Mouse (Mus musculus): ENCODE results near the gene Lamtor3. TPM values are rescaled to one million over a fixed set of nuclear protein-coding genes. Genes with fewer than 3 reads are reported as not detected.
"Not testable (repeated sequence)": the region's sequence is repeated elsewhere in the genome, so short reads cannot be mapped to it uniquely, and the experiment has no call there.

The Lamtor3 gene
- 75.0 and 88.0 TPM in 2 replicates for total RNA-seq (2015; ENCODE audit: low replicate concordance)
- total RNA-seq (2017; ENCODE audit: low replicate concordance): 58.6 and 69.3 TPM in 2 replicates

DNA sequence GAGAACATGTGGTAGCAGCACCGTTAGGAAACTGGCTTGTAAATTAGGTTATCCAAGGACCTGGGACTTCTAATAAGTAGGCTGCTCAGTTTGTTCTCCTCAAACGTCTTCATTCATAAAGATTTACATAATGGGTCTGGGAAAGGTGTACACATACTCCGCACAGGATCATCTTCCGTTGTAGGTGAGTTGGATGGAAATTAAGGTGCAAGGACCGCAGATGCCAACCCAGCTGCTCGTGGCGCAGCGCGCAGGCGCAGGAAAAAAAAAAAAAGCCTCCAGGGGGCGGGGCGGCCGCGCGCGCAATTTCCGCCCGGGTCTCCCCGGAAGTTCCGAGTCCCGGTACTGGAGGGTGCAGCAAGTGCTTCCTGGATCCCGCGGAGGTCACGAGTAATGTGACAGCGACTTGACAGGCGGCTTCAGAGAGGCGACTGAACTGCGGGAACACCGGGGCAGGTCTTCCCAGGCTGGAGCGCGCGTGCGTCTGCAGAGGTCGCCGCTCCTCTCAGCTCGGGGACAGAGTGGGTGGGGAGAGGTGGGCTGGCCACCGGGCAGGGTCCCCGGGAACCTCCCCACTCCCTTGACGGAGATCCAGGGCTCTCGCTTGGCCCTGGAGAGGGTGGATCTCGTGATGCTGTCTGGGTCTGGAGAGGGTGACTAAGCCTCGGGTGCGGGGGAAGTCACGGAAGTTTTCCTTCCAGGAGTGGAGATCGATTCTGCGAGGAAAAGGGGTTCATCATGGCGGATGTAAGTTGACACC is at the start of gene Lamtor3:
Gene Lamtor3 (plus strand): TSS at position 335 of the 760 bp plus-strand sequence.
- peak; percentile 94 for ATAC-seq (replicated peaks; ENCODE audit: low FRiP score, poor library complexity, severe bottlenecking)

DNA sequence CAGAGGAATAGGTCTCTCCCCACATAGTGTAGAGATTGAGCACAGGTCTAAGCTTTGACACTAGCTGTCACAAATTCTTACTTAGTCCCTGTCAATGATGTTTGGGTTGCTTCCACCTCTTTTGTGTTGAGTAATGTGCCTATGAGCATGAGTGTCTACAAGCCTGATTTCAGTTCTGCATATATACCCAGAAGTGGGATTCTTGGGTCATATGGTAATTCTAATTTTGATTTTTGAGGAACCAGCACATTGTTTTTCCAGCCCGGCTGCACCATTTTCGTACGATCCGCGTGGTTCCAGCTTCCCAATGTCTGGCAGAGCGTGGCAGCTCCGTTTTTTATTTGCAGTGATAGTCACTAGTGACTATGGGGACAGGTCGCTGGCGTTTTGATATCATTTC is 48.9 kb upstream of the Lamtor3 start:
- ATAC-seq (replicated peaks; ENCODE audit: low FRiP score, poor library complexity, severe bottlenecking): no peak

DNA sequence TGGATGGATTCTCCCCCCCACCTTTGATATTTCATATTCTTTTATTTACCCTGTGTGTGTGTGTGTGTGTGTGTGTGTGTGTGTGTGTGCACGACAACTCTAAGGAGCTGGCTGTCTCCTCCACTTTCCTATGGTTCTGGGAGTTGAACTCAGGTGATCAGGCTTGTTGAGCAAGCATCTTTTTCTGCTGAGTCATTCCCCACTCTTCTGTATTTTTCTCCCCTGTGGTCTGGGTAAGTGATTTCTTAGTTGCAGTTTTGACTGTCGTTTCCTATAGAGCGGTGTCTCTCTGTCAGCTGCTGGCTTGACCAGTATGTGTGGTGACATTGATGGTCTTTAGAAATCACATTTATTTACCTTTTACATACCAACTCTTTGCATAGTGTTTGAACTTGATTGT is 39.0 kb upstream of the Lamtor3 start:
- no peak for ATAC-seq (replicated peaks; ENCODE audit: low FRiP score, poor library complexity, severe bottlenecking)

DNA sequence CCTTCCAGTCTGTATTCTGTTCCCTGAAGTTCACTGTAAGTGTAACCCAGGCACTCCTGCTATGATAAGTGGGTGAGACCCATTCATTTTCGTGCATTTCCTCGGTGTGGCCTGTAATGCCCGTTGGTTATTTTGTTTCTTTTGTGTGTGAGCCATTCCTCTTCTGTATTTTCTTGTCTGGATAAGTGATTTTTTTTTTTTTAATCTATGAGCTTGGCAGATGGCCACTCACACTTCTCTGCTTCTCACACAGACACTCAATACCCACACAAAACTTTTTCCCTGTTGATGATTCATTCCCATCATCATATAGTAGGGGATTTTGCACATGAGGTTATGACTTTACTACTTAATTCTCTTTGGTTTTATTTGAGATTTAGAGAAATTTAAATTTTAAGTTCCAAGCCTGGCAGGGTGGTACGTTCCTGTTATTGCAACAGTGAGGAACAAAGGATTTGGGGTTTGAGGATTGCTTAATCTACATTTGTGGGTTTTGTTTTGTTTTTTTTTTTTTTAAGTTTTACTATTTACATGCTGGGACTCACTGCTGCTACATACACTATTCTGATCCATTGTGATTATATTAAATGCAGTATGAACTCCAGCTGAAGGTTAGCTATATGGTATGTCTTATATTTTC is 38.1 kb upstream of the Lamtor3 start:
- no peak for ATAC-seq (replicated peaks; ENCODE audit: low FRiP score, poor library complexity, severe bottlenecking)

DNA sequence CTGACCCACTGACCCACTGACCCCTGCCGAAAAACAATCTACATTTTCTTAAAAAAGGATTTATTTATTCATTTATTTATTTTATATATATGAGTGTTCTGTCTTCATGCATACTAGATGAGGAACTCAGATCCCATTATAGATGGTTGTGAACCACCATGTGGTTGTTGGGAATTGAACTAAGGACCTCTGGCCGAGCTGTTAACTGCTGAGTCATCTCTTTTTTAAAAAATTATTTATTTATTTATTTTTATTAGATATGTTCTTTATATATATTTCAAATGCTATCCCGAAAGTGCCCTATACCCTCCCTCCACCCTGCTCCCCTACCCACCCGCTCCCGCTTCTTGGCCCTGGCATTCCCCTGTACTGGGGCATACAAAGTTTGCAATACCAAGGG is 37.2 kb upstream of the Lamtor3 start:
- ATAC-seq (replicated peaks; ENCODE audit: low FRiP score, poor library complexity, severe bottlenecking): no peak

DNA sequence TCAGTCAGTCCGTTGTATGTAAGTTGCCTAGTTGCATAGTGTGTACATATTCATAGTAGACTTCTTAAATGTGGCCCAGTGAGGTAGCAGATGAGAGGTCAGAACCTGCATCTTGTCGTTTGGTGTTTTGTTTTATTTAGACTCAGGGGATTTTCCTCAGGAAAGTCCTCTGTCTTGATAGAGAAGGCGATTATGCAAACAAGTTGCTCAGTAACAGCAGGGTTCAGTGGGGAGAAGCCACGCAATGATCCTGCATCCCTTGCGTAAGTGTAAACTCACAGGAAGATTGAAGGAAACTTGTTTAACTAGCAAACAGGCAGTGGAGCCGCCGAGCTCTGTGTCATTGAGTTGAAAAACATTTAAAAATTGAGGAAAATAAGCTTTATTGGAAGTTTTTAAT is 30.3 kb upstream of the Lamtor3 start:
- ATAC-seq (replicated peaks; ENCODE audit: low FRiP score, poor library complexity, severe bottlenecking): no peak

DNA sequence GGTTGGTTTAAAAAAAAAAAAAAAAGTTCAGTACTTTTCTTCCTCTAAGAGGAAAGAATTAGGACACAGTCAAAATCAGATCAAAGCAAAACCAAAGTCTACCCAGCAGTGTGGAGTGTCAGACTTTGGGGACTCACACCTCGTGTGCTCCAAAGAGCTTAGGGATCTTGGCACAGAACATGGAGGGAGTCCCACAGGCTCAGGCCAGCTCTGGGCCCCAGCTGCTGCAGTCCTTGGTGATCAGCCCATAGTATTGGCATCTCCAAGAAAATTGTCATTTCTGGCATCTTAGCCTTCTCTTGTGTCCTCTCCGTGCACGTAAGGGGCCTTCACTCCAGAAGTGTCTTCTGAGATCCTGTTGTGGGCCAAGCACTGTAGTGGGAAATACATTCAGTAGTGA is 27.2 kb upstream of the Lamtor3 start:
- no peak for ATAC-seq (replicated peaks; ENCODE audit: low FRiP score, poor library complexity, severe bottlenecking)

DNA sequence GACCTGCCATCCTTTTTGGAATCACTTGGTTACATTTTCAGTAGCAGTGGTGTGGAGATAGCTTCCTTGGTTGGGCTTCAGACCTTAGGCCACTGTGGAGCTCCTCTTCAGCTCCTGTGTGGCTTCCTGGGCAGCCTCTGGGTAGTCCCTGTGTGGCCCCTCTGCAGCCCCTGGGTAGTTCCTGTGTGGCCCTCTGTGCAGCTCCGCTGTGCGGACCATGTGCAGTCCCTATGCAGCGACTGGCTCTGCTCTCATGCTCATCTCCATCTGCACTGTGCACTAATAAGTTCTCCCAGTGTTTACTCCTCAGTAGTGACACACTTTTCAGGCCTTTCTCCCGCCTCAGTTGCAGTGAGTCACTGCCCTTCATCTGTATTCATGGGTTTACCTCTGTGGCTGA is 26.2 kb upstream of the Lamtor3 start:
- no peak for ATAC-seq (replicated peaks; ENCODE audit: low FRiP score, poor library complexity, severe bottlenecking)

DNA sequence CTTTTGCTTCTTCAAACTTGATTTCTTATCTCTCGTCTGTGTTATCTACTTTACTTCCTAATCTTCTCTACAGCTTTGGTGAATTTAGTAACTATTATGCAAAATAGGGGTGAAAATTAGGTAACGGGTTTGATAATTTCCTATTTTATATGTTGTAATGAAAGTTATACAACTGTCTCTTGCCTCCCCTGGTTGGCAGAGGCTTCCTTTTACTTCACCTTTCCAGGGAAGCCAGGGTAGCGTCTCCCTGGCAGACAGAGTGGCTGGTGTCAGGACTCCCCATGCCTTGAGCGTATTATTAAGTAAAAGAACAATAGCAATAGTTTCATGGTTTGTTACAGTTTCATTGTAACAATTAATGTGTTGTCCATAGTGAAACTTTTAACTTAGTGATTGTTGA is 24.5 kb upstream of the Lamtor3 start:
- no peak for ATAC-seq (replicated peaks; ENCODE audit: low FRiP score, poor library complexity, severe bottlenecking)

DNA sequence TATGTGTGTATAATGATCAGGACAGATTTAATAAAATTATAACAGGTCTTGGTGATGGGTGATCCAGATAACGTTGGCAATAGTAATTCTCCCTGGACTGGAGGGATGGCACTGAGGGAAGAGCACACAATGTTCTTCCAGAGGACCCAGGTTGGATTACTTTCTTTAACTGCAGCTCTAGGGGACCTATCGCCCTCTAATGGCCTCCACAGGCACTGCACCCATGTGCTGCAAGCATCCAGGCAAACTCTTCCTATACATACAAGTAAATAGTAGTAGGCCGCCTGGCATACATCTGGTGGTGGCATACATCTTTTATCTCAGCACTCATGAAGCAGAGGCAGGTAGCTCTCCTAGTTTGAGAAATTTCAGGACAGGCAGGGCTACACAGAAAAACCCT is 23.1 kb upstream of the Lamtor3 start:
- ATAC-seq (replicated peaks; ENCODE audit: low FRiP score, poor library complexity, severe bottlenecking): peak; percentile 65; the same call in 1 of the 2 replicates

DNA sequence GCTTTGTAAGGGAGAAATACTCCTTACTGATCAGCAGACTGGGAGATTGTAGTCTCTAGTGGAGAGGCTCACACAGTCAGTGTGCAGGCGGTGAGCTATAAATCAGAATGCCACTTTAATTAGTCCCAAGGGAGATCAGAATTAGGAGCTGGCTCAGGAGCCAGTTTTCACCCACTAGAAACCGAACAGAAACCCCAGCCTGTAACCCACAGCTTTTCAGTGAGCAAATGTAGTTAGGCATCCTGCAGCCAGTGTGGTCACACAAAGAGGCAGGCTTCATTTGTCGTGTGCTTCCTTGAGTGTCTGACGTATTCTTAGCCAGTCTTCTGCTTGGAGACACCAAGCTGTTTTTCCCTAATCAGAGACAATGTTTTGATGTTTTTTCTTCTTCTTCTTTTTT is 21.9 kb upstream of the Lamtor3 start:
- ATAC-seq (replicated peaks; ENCODE audit: low FRiP score, poor library complexity, severe bottlenecking): no peak

DNA sequence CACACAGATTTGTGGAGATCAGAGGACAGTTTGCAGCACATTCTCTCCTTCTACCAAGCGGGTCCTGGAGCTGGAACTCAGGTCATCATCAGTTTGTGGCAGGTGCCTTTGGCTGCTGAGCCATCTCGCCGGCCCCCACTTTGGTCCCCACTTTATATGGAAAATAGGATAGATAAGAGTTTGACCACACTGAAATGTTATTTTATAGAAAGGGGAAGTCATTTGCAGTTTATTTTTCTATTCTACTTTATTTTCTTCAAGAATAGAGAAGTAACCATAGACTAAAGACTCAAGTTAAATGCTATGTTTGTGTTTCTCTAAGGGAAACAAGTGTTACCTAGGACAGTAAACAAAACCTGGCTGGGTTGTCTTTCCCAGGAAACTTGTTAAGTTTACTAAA is 21.4 kb upstream of the Lamtor3 start:
- no peak for ATAC-seq (replicated peaks; ENCODE audit: low FRiP score, poor library complexity, severe bottlenecking)

DNA sequence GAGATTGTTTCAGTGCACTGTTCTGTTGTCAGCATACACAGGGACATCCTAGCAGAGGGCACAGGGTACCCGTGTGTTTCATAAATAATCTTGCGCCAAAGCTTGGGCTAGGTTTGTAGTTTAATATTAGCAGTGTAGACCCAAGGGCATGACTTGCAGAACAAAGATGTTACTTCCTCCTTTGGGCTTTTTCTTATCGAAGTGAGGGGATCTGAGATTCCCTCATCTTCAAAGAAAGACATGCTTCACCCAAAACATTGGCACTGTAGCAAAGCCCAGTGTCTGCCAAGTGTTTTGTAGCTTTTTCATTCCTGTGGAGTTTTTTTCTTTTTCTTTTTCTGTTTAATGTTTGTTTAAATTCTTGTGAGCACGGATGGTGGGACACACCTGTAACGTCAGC is 20.6 kb upstream of the Lamtor3 start:
- no peak for ATAC-seq (replicated peaks; ENCODE audit: low FRiP score, poor library complexity, severe bottlenecking)

DNA sequence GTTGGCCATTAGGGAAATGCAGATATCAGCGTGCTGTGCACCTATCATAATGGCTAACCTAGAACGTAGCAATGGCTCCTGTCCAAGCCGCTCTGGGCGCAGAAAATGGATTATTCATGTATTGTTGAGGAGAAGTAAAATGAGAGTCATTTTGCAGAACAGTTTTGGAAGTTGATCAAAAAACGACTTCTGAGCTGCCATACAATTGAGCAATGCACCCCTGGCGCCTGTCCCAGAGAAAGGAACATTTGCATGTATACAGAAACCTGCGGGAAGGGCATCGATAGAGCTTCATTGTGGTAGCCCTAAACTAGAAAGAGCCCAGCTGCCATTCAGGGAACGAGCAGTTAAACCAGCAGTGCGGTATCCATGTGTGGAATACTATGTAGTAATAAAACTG is 18.2 kb upstream of the Lamtor3 start:
- ATAC-seq (replicated peaks; ENCODE audit: low FRiP score, poor library complexity, severe bottlenecking): no peak

DNA sequence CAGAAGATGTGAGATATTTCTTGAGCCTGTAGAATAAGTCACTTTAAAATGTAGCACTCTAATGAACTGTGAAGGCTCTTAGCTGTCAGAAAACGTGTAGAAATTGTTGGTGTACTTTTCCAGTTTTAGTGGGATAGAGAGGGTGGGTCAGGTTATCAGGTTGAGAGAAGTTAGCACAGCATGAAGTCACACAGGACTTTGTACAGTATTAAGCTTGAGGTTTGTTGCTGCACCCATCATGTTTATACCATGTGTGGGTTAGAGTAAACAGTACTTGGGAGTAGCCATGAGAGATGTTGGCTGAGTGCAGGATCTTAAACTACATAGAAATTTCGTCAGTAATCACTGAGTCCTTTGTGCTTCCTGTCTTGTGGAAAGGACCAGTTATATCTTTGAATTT is 5.2 kb upstream of the Lamtor3 start:
- ATAC-seq (replicated peaks; ENCODE audit: low FRiP score, poor library complexity, severe bottlenecking): no peak

DNA sequence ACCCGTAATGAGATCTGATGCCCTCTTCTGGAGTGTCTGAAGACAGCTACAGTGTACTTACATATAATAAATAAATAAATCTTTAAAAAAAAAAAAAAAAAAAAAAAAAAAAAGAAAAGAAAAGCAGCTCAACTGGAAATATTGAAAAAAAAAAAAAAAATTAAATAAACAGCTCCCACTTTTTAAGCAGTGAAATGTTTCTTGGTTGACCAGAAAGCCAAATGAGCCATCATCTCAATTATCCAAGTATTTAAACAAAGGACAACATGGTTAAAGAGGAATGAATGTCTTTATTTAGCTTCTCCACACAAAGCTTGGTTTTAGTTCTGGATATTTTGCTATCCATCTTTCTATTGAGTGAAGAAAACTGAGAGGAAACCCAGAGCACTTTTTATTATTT is 3.7 kb upstream of the Lamtor3 start:
- not testable (repeated sequence) for ATAC-seq (replicated peaks; ENCODE audit: low FRiP score, poor library complexity, severe bottlenecking)

DNA sequence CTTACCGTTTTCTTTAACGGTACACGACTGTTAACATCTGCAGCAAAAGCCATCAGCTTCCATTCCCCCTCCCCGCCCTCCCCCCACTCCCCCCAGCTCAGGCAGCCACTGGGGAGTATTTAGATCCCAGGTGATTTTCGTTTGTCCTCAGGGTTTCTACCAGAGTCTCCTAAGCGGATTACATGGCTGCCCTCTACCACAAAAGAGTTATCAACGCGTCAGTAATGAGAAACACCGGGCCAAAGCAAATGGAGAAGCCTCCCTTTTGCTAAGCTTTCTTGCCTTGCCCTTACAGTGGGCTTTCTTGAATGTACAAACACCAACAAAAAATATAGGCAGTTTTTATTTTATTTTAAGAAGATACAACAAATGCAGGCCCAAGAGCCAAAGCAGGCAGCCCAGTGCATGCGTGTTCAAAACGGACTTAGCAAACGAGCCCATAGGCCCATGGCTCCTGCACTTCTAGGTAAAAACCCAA is 573 bp upstream of the Lamtor3 start:
- no peak for ATAC-seq (replicated peaks; ENCODE audit: low FRiP score, poor library complexity, severe bottlenecking)

DNA sequence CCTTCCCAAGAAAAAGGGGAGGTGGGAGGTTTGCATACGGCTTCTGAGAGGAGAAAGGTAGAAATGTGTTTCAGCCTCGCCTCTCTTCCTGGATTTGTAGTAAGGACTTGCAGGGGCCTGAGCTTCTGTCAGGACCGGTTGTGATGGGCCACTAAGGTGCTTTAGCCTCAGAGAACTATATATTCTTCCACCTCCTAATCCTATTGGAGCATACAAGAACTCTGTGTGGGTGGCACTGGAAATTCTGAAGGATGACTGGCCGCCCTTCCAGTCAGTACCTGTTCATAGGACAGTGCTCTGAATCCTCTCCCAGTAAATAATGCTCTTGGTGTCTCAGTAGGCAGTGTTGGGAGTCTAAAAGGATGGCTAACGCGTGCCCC is 616 bp downstream of the Lamtor3 start:
- peak; percentile 46 for ATAC-seq (replicated peaks; ENCODE audit: low FRiP score, poor library complexity, severe bottlenecking)

DNA sequence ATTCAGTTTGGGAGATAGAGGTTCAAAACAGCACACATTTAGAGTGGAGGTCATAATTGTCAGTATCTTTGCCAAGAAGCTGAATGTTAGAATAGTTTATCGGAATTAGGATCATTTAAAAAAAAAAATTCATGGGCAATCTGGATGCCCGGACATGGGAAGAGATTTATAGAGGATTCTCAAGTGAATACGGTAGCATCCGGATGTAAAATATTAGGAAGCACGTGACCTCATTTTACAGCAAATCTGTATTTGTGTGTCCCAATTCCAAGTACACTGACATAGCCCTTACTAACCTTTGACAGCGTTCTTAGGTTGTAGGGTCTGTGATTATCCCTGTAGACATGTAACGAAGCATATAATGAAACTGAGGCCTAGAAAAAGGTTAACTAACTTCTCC is 1.1 kb downstream of the Lamtor3 start:
- ATAC-seq (replicated peaks; ENCODE audit: low FRiP score, poor library complexity, severe bottlenecking): no peak

DNA sequence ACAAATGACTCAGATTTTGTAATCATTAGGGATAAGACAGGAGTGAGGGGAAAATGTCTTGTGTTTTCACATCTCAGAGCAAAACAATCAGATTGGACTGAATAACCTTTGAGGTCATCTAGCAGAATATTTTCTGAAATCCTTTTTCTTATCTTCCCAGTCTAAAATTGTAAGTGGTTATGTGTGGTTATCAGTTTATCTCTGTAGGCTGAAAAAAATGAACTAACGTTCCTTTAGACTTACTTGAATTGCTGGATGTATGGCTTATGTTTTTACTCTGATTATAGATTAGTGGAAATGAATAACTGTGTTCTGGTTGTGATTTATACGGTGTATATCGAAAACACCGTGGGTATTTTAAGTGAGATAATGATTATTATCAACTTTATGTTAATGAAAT is 2.3 kb downstream of the Lamtor3 start:
- no peak for ATAC-seq (replicated peaks; ENCODE audit: low FRiP score, poor library complexity, severe bottlenecking)

DNA sequence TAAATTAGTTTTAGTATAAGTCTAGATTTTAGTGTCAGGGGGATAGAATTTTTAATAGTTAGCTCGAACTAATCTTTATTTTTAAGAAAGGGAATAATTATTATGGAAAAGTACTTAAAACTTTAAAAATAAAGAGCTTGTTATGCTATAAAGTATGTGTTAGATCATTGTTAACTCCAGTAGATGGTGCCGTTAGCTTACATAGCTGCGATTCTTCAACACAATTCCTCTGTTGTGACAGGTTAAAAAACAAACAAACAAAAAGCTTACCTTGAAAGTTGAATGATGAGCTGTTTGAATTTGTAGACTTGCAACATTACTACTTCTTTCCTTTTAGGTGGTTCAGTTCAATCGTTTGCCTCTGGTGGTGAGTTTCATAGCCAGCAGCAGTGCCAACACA is 8.7 kb downstream of the Lamtor3 start:
- no peak for ATAC-seq (replicated peaks; ENCODE audit: low FRiP score, poor library complexity, severe bottlenecking)
